Mouse (Mus musculus): ENCODE measurements around the gene Ndufb2.

The Ndufb2 gene

GRCm38 (mm10) chr6:39581087-39581784, 11.1 kb upstream of the Ndufb2 start:
- no peak for DNase-seq

- no peak for DNase-seq
These were observed 6.9 kb upstream of the Ndufb2 start, which contains the start of gene Gm42420 for GRCm38 (mm10) chr6:39585517-39585916. Gene Gm42420 (plus strand): TSS chr6:39585753.

GRCm38 (mm10) chr6:39591481-39591880, 893 bp upstream of the Ndufb2 start:
- DNase-seq, result no peak

GRCm38 (mm10) chr6:39600851-39601250, 8.5 kb downstream of the Ndufb2 start:
- no peak for DNase-seq

DNA sequence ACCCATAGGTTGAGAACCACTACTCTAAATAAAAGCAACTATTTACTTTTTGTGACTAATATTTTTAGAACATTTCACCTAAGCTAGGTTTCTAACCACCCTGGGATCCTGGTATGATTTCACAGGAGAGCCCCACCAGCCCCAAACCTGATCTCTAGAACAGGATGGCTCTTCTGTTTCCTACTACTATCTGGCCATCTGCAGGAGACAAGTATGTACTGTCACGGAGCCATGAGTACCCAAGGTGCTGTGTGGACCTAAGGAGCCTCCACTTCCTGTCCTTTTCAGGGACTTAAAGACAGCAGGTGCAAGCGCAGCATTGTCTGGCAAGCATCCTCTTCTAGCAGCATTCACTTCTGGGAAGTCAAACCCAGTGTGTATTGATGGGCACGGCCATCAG, 9.5 kb downstream of the Ndufb2 start:
- DNase-seq, result no peak

GRCm38 (mm10) chr6:39604565-39604964, 12.2 kb downstream of the Ndufb2 start:
- DNase-seq, result no peak

- DNase-seq, result no peak
These were observed 13.7 kb downstream of the Ndufb2 start for GRCm38 (mm10) chr6:39606056-39606455.

DNA sequence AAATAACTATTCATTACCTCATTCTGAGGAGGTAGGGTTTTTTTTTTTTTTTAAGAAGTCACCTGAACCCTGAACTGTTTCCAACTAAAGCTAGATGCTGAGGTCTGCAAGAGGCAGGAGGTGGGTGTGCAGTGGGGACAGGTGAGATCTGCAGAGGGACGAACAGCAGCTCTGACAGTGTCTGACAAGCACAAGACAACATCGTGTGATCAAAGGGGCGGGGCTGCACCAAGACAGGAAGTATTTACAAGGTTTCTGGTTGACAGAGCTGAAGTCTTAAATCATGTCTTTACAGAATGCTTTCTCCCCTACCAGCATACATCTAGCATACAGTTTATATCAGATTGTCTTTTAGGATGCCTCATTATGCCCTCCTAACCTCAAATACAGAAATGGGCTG, 14.5 kb downstream of the Ndufb2 start:
- DNase-seq, result no peak

GRCm38 (mm10) chr6:39607365-39607764, 15.0 kb downstream of the Ndufb2 start:
- no peak for DNase-seq

GRCm38 (mm10) chr6:39610207-39610606, 17.8 kb downstream of the Ndufb2 start:
- DNase-seq, result no peak

DNA sequence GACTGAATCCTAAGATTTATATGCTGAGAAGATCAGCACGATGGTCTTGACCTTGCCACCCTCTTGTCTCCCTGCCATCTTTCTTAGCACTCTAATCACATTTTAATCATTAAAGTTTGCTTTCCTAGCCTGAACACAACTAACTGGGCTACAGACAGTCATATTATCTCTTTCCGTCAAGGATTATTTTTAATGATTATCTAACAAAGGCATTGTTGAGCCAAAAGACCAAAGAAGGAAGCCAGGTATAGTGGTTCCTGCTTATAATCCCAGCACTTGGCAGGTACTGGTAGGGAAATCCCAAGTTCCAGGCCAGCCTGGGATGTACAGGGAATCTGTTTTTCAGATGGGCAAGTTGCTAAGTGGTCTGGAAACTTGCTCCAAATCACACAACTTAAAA, 18.9 kb downstream of the Ndufb2 start:
- no peak for DNase-seq
